Mouse (Mus musculus) limb, embryonic 10.5 days (tissue): ENCODE results near the gene Lypd1. TPM values are rescaled to one million over a fixed set of nuclear protein-coding genes. Genes with fewer than 3 reads are reported as not detected.

ENCODE experiments used
- DNase-seq: peaks from one replicate; pipeline ENCODE4 v3.0.0-alpha.2; 2017; ENCODE audit warnings: low spot score
- H3K27ac ChIP-seq: fragments of 300-500 bp; sonication (generic); 2 replicates; pipeline ENCODE4 v1.5.1; 2016; ENCODE audit warnings: mild to moderate bottlenecking
- H3K27me3 ChIP-seq: fragments of 300-500 bp; sonication (generic); 2 replicates; pipeline ENCODE4 v1.6.1; 2016; ENCODE audit warnings: low read depth, mild to moderate bottlenecking; ENCODE audit not compliant: poor library complexity, severe bottlenecking
- H3K36me3 ChIP-seq: fragments of 300-500 bp; sonication (generic); 2 replicates; pipeline ENCODE4 v1.6.1; 2016; ENCODE audit warnings: mild to moderate bottlenecking, moderate library complexity
- H3K4me1 ChIP-seq: fragments of 300-500 bp; sonication (generic); 2 replicates; pipeline ENCODE4 v1.6.1; 2016
- H3K4me3 ChIP-seq: fragments of 300-500 bp; sonication (generic); 2 replicates; pipeline ENCODE4 v1.5.1; 2016; ENCODE audit warnings: mild to moderate bottlenecking, moderate library complexity
- H3K9me3 ChIP-seq: fragments of 300-500 bp; sonication (generic); replicated peaks from 2 replicates; pipeline ENCODE4 v1.6.1; 2016; ENCODE audit warnings: mild to moderate bottlenecking
- WGBS: fragments of 180-500 bp; shearing (Covaris S2); methylation state at CpG from one replicate; pipeline ENCODE4 v1.1.7; 2016; 5-methylcytosine and 5-hydroxymethylcytosine counted together
- polyA plus RNA-seq: library from polyadenylated mRNA; unstranded; fragments of >200 nt; fragmentation: Nextera tagmentation; extraction: Ambion mirVana; gene quantifications from 2 replicates; pipeline ENCODE4 v1.2.1, GENCODE M21; 2016

Lypd1 gene
- polyA plus RNA-seq, 1 experiment from 2014 or later = 0.81 TPM

- Histone ChIP-seq H3K27me3 (no peaks in the 10 kb centered on the region), H3K9me3 (no peaks in the 10 kb centered on the region), H3K36me3 (no peaks in the 10 kb centered on the region), H3K4me3 (no peak overlapping the region), H3K27ac (no peak overlapping the region), H3K4me1 (no peaks in the 10 kb centered on the region)
- WGBS = 90% methylated on average over 9 of the region's 9 CpGs
- DNase-seq = no peak
Measured at GRCm38 (mm10) chr1:125893158-125893557, 19.7 kb downstream of the Lypd1 start.

GRCm38 (mm10) chr1:125870056-125870455 is 42.8 kb downstream of the Lypd1 start:
- DNase-seq = no peak
- 68% methylated on average over 7 of the region's 7 CpGs for WGBS
- H3K4me3 ChIP-seq = no peak overlapping the region
- H3K9me3 ChIP-seq = no peaks in the 10 kb centered on the region
- H3K27ac ChIP-seq = no peak overlapping the region
- H3K36me3 ChIP-seq = no peaks in the 10 kb centered on the region
- no peaks in the 10 kb centered on the region for H3K4me1 ChIP-seq
- H3K27me3 ChIP-seq = no peaks in the 10 kb centered on the region

DNA sequence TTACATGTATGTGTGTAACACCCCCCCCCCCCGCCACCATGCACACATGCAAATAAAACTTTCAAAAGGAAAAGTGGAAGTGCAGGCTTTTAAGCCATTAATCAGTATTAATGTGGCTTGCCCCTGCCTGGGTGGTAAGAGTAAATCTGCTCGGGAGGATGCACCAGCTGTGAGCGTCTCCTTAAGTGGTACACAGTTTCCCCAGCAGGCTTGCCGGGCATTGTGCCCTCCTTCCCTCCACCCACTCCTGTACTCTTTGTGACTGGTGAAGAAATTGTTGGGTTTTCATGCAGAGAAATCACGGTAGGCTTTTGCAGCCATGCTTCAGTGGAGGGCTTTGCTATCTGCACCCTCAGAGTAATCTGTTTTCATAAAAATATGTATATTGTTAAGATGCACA is 54.3 kb downstream of the Lypd1 start:
- DNase-seq = no peak
- Histone ChIP-seq H3K27me3 (no peaks in the 10 kb centered on the region), H3K36me3 (no peaks in the 10 kb centered on the region), H3K4me3 (no peak overlapping the region), H3K9me3 (no peaks in the 10 kb centered on the region), H3K4me1 (no peaks in the 10 kb centered on the region), H3K27ac (no peak overlapping the region)
- 88% methylated on average over 5 of the region's 5 CpGs for WGBS

- Histone ChIP-seq H3K36me3 (no peaks in the 10 kb centered on the region), H3K9me3 (no peaks in the 10 kb centered on the region), H3K27me3 (no peaks in the 10 kb centered on the region), H3K4me3 (no peak overlapping the region), H3K27ac (no peak overlapping the region), H3K4me1 (no peaks in the 10 kb centered on the region)
- 40% methylated on average over 5 of the region's 5 CpGs for WGBS
- no peak for DNase-seq
Measured at GRCm38 (mm10) chr1:125854646-125855045, 58.3 kb downstream of the Lypd1 start.

- Histone ChIP-seq H3K27me3 (no peaks in the 10 kb centered on the region), H3K9me3 (no peaks in the 10 kb centered on the region), H3K4me3 (no peak overlapping the region), H3K36me3 (no peaks in the 10 kb centered on the region), H3K4me1 (peaks cover 8% of the 10 kb centered on the region; the same call in 1 of the 2 replicates), H3K27ac (no peak overlapping the region)
- WGBS = 70% methylated on average over 13 of the region's 13 CpGs
- DNase-seq = no peak
Measured at GRCm38 (mm10) chr1:125839746-125840392, 73.0 kb downstream of the Lypd1 start.

- H3K4me1 ChIP-seq = peaks cover 8% of the 10 kb centered on the region; the same call in 1 of the 2 replicates
- no peak overlapping the region for H3K4me3 ChIP-seq
- peak; percentile 30 for DNase-seq
- no peaks in the 10 kb centered on the region for H3K27me3 ChIP-seq
- no peaks in the 10 kb centered on the region for H3K9me3 ChIP-seq
- no peaks in the 10 kb centered on the region for H3K36me3 ChIP-seq
- no peak overlapping the region for H3K27ac ChIP-seq
- WGBS = 50% methylated on average over 1 of the region's 1 CpGs
Measured at GRCm38 (mm10) chr1:125837507-125837906, 75.4 kb downstream of the Lypd1 start.

- H3K9me3 ChIP-seq = no peaks in the 10 kb centered on the region
- WGBS = 91% methylated on average over 4 of the region's 4 CpGs
- no peak overlapping the region for H3K4me3 ChIP-seq
- no peaks in the 10 kb centered on the region for H3K4me1 ChIP-seq
- H3K36me3 ChIP-seq = no peaks in the 10 kb centered on the region
- H3K27me3 ChIP-seq = no peaks in the 10 kb centered on the region
- no peak for DNase-seq
- no peak overlapping the region for H3K27ac ChIP-seq
Measured at GRCm38 (mm10) chr1:125823611-125824010, 89.3 kb downstream of the Lypd1 start.

DNA sequence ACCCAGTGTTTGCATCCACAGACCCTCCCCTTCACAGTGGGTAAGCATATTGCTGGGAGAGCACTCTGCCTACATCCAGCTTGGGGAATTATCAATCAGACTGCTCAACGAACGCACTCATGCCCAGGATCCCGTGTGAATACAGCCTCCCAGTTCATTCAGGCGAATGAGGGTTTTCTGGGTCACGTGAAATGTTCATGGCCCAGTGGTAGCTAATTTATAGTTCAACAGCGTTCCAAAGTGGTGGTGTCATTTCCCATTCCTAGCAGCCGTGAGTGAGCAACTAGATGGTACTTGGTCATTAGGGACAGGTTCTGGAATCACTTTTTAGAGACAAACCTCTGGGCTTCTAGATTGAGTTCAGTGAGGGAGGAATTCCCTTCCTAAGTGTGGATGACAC is 91.8 kb downstream of the Lypd1 start:
- Histone ChIP-seq H3K9me3 (no peaks in the 10 kb centered on the region), H3K36me3 (no peaks in the 10 kb centered on the region), H3K27me3 (no peaks in the 10 kb centered on the region), H3K4me3 (no peak overlapping the region), H3K4me1 (no peaks in the 10 kb centered on the region), H3K27ac (no peak overlapping the region)
- no peak for DNase-seq
- 90% methylated on average over 7 of the region's 7 CpGs for WGBS

Other genes starting within 250 kb of the Lypd1 start
- gene Gpr39, start 236.1 kb downstream of the Lypd1 start, polyA plus RNA-seq = 0.34 TPM in 1 of 2 replicates, not detected in the other